1 mouse cellular context compared by ENCODE assay signal in the genomic region with DNA sequence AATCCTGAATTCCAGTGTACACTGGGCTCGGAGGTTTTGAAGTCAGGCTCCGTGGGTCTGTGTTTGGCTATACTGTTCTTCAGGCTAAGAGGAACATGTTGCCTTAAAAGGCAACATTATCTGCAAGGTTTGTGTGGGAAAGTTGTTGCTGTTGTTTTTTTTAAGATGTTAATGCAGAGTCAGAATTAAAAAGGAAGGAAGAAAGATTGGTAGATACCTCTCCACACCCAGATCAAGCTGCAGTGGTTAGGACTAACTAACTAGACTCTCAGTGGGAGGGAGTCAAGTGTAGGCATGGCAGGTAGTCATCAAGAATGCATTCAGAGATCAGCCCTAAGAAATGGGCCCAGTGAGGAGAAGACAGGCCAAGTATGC.
TF ChIP-seq lines count a peak whose summit lies in the region.

No protein-coding gene starts in this region.

TF ChIP-seq in MEL, 35 proteins besides CTCF, POLR2A, EP300 and RAD21:
- TF ChIP-seq MYB (IDR thresholded peaks at IDR 0.05; ENCODE audit: low read depth, low read length) (no peak), SMC3 (IDR thresholded peaks at IDR 0.05; ENCODE audit: low read depth, low read length) (no peak), POLR2AphosphoS5 (IDR thresholded peaks at IDR 0.05; ENCODE audit: borderline replicate concordance, low read depth, low read length) (no peak), SIN3A (IDR thresholded peaks at IDR 0.05; ENCODE audit: low read length) (peak; percentile 65), MAX (IDR thresholded peaks at IDR 0.05; ENCODE audit: low read length) (no peak), TCF12 (IDR thresholded peaks at IDR 0.05; ENCODE audit: low read depth, low read length) (peak; percentile 13; the same call in 1 of the 2 replicates), KAT2A (conservative IDR thresholded peaks at IDR 0.05; ENCODE audit: low read depth, low read length) (no peak), TBP (IDR thresholded peaks at IDR 0.05; ENCODE audit: low read depth, low read length) (no peak), GATA1 (IDR thresholded peaks at IDR 0.05; ENCODE audit: low read depth, low read length) (peak; percentile 64), ZC3H11A (IDR thresholded peaks at IDR 0.05; ENCODE audit: low read depth, low read length) (no peak), ZNF384 (IDR thresholded peaks at IDR 0.05; ENCODE audit: low read depth, low read length) (peak; percentile 90), BHLHE40 (IDR thresholded peaks at IDR 0.05; ENCODE audit: borderline replicate concordance, low read depth, low read length) (no peak), MAZ (IDR thresholded peaks at IDR 0.05; ENCODE audit: low read depth, low read length) (no peak), MAFK (IDR thresholded peaks at IDR 0.05; ENCODE audit: borderline replicate concordance, low read depth, low read length) (no peak; the same call in 1 of the 2 replicates), NRF1 (IDR thresholded peaks at IDR 0.05; ENCODE audit: insufficient read depth, low read depth, low read length, poor library complexity, severe bottlenecking) (no peak), RCOR1 (IDR thresholded peaks at IDR 0.05; ENCODE audit: low read depth, low read length) (peak; percentile 37), MXI1 (IDR thresholded peaks at IDR 0.05; ENCODE audit: low read depth, low read length) (0 out of 2 replicates have a peak, but pooled peaks have one; percentile 16), GABPA (IDR thresholded peaks at IDR 0.05; ENCODE audit: low read depth, low read length) (no peak), USF1 (IDR thresholded peaks at IDR 0.05; ENCODE audit: low read depth, low read length) (no peak), HCFC1 (IDR thresholded peaks at IDR 0.05; ENCODE audit: low read depth, low read length) (no peak), TAL1 (IDR thresholded peaks at IDR 0.05; ENCODE audit: low read length) (no peak), ETS1 (IDR thresholded peaks at IDR 0.05; ENCODE audit: low read depth, low read length) (peak; percentile 79)
